Mouse (Mus musculus) frontal cortex, postnatal 25 days (tissue): ENCODE measurements around the gene D1Pas1.

Experiments
- DNase-seq, 2 experiments: peaks; one replicate each; pipeline ENCODE4 v3.0.0; 2022; ENCODE audit warnings: low spot score in 2 of 2

The D1Pas1 gene

DNA sequence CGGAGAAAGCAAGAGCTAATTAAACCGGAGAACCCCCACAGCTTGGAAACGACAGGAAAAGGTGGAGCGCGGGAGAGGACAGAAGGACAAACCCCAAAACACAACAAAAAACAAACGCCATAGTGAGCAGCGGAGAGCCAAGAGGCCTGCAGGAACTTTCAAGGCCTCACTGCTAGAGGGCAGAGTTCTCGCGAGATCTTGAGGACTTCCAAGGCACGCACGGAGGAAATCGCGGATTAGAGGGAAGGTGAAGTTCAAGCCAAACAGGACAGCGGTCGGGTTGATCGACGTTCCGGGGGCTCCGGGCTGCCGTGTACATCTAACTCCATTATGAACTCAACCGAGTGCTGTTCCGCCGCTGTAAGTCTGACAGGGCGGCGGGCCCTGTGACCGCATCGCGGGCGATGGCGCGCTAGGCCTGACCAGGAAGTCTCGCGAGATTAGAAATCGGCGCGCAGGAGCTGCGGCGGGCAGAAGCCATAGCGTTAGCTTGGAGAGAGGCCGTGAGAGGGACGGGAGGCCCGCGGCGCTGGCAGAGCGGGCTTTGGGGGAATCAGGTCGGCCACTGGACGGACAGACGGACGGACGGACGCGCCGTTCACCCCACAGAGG lies at the start of gene D1Pas1:
TSS of gene D1Pas1 (plus strand) at position 216 of the 612 bp plus-strand sequence.
- DNase-seq = no peak

DNA sequence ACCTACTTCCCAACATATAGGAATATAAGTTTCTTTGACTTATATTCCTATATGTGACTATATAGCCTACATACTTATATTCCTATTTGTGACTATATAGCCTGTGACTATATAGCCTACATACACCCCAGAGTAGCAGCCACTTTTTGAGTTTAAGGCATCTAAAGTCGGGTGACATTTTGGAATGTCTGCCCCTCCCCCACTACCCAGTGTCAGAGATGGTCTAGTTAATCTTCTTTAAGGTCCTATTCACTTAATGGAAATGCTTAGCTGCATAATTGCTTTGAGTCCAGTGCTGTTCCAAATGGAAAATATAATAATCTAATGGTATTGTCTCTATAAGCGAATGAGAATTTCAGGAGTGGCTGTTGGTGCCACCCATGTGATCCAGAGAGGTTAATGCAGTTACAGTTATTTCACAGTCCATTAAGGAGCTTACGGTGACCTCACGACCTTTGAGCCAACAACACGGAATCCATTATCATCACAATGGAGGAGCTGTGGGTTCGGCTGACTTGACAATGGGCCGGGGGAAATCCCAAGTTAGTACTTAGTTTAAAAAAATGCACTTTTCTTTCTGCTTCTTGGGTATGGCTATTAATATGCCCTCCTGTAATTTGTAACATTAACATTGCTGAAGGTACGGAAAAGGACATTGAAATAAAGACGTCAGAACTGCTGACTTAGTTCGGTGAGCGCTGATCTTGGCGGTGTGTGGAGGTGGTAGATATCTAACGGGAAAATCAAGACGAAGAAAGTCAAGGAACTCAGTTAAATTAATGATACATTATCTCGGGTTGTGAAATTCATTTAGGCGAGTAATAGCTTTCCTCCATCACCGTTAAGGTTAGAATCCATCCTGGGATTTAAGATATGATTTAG lies 44.5 kb upstream of the D1Pas1 start:
- DNase-seq = no peak

DNA sequence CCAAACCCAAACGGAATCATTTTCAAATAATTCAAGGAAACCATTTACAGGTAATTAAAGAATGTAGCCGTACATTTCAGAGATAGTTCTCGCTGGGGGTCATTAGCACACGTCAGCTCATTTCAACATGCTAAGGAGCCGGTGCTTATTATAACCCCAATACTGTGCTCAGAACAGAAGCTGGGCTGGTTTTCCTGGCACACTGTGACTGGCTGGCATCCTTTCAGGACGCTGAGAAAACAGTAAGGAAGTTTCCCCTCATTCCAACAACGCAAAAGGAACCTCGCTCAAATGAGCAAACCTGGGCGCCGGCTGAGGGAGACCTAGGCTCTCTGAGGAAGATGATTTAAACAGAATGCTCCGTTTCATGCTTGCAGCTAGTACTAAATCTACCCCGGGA lies 43.2 kb upstream of the D1Pas1 start:
- DNase-seq = no peak

DNA sequence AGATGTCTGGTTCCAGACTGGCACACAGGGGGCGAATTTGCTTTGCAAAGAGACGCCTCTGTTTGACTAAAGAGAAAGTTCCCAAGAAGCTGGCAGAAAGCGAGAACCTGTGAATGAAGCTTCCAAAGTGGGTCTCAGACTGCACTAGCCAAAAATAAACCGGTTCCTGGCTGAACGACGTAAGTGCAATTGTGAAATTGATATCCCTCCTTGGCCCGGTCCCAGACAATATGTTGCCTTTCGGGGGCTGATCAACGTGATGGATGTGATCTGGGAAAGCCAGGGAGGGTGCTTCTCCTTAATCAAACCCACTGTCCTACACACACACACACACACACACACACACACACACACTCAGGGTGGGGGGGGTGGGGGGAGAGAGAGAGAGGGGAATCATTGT lies 41.8 kb upstream of the D1Pas1 start:
- no peak for DNase-seq

DNA sequence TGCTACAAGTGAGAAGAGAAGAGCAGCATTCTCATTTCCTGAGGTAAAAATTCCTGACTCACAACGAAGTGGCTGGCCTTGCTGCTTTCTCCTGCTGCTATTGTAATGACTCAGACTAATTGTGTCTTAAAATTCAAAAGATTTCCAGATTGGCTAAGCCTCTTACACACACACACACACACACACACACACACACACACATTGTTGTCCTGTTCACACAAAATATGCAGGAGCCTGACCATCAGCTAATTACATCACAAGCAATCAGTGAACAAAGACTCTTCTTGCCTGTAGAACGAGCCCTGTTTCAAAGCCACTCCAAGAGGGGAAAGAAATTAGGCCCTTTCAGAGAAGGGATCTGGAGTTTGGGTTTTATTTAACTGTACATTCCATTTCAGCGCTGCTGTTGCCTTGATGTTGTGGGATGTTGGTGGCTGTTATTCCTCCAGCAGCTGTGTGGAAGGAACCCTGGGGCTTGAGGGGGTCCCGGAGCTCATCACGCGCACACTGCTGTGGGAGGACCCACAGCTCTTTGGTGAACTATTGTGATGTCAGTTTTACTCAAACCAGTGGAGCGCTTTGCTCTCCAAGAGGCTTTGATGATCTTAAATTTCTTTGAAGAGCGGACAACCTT lies 40.8 kb upstream of the D1Pas1 start:
- DNase-seq = no peak

DNA sequence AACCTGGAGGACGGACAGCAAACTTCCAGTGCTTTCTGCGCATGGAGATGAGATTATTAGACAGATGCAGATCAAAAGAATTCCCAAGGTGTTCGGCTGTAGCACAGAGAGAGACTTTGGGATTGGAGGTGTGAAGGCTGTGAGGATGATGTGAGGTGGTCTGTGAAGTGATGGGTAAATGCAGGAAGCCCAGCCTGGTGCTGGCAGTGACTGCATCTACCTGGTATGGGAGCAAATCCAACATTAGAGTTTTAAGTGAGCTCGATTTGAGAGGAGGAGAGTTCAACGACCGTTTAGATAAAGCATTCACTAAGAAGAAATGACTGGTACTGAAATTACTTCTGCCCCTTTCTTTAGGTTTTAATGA lies 40.3 kb upstream of the D1Pas1 start:
- no peak for DNase-seq

DNA sequence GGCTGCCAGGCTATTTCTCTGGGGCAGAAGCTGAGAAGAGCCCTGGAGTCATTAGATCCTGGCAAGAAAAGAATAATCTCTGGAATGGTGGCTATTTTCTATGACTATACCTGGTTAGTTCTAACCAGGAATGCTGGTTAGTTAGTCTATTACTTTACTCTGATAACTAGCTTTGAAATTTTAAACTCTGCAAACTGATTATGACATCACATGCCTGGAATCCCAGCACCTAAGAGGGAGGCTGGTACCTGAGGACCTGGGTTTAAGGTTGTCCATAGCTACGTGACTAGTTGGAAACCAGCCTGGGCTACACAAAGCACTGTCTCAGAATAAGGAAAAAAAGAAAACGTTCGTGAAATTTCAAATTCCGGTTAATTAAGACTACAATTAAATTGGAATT lies 39.7 kb upstream of the D1Pas1 start:
- no peak for DNase-seq

DNA sequence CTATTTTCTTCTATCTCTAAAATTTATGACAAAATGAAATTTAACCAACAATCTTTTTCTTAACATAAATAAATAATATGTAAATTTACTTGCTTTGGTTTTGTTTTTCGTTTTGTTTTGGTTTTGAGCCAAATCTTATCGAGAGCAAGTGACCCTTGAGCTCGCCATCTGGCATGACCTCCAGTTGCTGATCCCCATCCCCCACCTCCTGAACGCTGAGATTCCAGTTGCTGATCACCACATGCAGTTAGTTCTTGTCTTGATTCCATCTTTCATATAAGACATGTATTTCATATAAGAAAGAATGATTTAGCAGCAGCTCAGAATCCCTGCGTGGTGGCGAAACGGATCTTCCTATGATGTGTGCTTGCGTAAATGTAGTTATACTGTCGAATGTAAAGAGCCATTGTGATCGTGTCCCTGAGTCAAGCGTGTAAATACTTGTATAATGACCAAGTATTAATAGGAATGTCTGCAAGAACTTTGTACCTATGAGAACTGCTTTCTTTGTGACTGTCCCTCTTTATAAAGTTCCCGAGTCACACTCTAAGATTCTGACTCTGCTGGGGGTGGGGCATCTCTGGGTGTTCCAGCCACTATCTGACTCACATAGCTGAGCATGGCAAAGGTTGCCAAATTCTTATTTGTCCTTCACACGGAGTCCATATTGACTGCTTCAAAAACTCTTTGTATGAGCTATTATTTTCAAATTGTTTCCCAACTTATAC lies 36.9 kb upstream of the D1Pas1 start:
- no peak for DNase-seq

DNA sequence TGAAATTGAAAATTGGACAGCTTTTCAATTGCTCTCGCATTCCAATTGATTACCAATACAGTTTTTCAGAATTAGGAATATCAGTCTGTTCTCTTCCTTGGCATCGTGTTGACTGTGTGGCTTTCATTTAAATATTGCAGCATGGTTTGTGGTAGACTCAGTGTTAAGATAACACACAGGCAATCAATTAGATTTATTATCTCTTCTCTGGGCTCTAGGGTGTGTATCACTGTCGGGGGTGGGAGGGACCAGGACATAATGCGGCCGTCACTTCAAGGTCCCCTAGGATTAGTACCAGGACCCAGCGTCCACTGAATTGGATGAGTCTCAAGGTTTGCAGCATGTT lies 36.4 kb upstream of the D1Pas1 start:
- no peak for DNase-seq

DNA sequence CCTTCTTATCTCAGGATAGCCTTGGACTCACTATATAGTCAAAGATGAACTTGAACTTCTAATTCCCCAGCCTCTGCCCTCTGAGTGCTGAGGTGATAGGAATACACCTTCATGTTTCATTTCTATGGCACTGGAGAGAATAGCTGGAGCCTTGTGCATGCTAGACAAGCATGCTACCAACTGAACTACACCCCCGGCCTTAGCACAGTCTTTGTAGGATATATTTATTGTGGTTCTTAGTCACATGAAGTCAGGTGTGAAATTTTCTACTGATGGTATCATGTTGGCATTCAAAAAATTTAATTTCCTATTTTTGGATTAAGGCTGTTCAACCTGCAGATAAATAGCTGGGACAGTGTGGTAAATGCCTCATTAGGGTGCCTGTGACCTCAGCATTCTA lies 33.0 kb upstream of the D1Pas1 start:
- DNase-seq = no peak

DNA sequence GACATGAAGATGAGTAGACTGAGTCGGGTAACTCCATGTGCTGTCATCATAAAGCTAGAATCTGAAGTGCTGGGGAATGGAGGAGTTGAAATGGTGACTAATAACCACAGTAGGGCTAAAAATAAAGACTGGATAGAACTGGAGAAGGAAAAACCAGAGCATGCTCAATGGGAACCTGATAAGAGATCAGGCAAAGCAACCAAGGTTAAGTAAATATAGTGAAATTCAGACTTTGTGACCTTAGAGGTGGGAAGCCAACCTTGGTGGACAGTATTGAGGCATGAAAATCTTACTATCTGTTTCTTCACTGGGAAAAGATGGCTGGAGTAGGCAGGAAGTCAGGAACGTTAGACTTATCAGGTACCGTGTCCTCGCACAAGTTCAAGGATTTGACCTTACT lies 14.8 kb upstream of the D1Pas1 start:
- no peak for DNase-seq

DNA sequence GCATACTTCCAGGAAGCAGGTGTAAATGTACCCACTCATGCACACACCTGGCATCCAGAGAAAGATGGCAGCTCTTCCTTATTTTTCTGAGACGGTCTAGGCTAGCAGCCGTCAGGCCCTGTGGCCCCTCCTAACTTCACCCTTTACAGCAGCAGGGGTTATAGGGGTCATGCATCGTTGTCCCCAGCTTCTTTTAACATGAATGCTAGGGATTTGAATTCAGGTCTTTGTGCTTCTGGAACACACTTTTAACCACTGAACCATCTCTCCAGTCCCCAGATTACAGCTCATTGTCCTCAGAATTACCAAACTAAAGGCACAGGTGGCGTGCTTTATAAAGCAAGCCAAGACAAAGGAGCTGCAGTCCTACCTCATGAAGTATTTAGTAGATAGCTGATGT lies 12.6 kb upstream of the D1Pas1 start:
- no peak for DNase-seq

DNA sequence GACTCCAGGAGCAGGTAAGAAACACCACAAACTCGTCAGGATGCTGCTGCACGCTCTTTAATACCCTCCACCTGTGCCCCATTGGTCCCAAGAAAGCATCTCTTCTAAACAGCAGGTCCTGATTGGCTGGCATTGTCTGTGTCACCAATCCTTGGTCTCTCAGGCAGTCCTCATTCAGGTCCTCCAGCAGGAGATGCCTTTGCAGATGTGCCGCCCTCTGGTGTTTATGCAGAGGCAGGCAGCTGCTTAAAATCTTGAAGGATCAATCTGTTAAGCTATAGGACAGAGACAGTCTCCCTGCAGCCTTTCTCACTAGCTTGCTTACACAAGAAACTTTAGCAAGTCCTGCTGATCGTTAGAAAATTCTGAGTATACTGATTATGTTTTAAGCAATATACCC lies 7.8 kb upstream of the D1Pas1 start:
- DNase-seq = no peak

DNA sequence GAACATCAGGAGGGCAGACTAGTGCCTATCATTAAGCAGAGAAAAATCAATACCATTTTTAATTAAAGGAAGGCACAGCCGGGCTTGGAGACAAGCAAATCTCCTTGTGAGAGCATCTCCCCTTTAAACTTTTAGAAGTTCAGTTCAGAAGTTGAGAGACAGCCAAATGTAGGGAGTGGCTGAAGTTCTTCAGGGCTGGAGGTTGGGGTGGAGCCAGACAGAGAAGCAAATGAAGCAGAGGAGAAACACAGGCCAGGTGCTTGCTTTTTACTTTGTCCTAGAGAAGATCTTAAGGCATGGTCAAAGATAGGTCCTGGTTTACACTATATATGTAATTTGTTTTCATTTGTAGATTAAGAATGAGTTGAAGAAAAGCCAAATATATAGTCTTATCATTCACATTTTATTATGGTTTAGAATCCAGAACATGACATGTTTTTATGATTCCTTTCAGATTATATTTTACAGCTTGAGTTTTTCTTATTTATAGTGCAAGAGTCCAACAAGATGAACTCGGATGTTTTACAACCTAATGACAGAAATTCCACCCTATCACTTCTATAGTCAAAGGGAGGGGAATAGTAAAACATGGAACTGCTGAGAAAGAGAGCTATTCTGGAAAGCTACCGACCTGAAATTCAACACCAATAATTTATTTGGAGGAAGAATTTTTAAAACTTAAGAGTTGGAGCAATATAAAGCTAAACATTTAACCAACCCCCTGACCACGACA lies 2.9 kb upstream of the D1Pas1 start:
- DNase-seq = no peak

DNA sequence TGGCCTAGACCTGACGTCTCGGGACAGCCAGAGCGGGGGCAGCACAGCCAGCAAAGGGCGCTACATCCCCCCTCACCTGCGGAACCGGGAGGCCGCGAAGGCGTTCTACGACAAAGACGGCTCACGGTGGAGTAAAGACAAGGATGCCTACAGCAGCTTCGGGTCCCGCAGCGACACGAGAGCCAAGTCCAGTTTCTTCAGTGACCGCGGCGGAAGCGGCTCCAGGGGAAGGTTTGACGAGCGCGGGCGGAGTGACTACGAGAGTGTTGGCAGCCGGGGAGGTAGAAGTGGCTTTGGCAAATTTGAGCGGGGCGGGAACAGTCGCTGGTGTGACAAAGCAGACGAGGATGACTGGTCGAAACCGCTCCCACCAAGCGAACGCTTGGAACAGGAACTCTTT lies 710 bp downstream of the D1Pas1 start:
- no peak for DNase-seq

DNA sequence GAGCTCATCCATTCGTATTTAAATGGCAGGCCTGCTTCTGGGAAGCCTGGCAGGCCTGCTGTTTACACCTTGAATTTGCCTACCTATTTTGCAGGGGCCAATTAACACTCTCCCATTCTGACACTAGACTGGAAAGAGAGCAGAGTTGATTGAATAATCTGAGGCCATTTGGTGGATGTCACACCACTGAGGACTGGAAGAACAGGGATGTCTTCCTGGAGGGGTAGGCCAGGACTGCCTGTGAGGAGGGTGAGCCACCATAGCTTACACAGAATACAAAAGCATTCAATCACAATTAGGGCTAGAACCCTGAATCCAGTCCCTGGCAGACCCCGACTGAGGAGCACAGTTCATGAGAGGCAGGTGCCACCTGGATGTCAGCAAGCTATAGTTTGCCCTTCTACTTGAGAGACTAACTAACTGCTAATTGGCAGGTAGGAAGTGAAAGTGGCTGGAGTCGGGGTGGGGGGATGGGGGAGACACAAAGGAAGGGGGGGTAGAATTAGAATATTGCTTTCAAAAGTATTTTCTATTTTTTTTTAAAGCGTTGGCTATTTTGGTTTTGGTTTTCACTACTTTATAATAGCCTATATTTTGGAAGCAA lies 9.8 kb downstream of the D1Pas1 start:
- DNase-seq = no peak

DNA sequence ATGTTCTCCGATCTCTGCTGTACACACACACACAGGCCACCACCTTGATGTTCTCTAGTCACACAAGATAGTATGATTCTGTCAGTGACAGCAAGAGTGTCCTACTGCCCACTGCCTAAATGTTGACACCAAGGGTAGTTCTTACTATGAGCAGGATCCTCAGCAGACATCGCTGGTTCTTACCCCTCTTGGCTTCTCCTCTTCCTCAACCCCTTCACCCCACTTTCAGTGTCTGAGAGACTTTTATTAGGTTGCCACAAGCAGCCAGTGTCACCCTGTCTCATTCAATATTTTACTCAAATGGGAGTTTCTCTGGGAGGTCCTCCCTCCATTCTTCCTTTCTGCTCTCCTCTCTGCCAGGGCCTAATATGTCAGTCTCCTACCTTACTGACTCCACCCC lies 10.6 kb downstream of the D1Pas1 start:
- DNase-seq = no peak

DNA sequence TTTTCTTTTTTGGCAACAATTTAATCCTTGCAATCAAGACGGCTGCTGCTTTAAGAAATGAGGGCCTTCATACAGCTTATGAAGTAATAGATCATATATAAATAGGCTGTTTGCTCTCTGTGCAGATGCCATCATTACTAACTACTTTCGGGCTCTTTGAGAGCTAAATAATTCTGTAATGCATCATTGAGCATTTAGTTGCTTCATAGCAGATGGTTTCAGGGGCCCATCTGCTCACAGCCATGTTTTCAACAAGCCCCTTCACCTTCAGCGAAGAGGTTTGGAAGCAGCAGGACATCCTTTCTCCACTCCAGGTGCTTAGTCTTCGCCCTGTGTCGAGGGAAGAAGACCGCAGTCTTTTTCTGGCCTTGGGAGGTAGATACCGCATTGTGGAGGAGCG lies 12.2 kb downstream of the D1Pas1 start:
- no peak for DNase-seq

DNA sequence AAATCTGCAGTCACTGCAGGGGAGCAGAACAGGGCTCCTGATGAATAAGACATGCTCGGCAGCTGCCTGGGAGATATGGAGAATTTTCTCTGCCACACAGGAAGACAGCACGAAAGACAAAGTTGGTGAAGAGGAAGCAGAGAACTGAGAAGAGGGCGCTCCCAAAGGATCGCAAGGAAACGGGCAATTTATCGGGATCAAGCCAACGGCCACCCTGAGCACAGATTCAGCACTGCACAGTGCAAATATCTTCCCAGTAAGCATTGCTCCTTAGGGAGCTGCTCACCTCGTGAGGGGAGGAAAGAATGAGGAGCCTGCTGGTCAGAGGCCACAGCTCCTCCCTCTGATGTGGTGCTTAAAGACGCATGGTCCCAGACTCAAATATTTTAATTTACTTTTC lies 13.3 kb downstream of the D1Pas1 start:
- DNase-seq = no peak

DNA sequence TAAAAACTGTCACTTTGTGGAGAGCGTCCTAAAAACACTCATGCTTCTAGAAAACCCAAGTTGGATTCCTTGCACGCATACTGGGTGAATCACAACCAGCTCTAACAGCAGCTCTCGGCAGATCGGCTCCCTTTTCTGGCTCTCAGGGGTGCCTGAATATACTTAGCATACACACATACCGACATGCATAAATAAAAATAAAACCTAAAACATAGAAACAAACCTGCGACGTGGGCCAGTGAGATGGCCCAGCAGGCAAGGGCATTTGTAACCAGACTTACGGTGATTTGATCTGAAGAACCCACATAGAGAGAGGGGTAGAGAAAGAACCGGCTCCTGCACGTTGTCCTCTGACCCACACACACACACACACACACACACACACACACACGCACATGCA lies 17.9 kb downstream of the D1Pas1 start:
- DNase-seq = no peak

DNA sequence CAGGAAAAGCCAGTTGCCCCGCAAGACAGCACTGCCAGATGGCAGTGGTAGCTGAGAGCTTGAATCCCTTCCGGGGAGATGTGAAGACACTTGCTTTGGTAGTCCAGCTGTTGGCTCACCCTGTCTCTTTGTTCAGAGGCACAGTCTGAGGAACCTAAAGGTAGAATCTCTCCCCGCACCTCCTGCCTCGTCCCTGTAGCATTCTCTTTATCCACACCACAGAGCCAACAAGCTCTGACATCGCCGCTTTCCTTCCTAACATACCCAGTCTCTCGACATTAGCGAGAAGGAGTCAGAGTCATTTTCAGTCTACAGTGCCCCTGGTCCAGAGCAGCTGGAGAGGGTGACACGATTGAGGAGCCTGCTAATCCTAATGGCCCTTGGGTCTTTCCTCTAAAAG lies 18.9 kb downstream of the D1Pas1 start:
- no peak for DNase-seq

DNA sequence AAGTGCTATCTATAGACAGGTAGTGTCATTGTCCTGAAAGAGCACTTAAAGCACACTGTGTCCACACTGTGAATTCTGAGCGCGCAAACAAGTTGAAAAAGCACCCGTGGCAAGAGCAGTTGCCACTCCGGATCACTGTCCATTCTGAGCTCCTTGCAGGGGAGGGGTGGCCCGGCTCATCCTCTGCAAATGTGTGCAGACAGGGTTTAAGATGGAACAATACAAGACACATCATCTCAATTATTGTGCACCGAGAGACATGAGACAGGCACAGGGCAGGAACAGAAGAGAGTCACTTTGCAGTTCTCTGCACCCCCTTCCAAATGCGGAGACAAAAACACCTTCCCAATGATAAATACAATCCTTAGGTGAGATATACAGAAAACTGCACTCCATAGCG lies 19.3 kb downstream of the D1Pas1 start:
- no peak for DNase-seq
